Mouse (Mus musculus) layer of hippocampus, postnatal 36 days (tissue): ENCODE results near the gene Oxnad1. TPM values are rescaled to one million over a fixed set of nuclear protein-coding genes. Genes with fewer than 3 reads are reported as not detected.
"Not testable (repeated sequence)": the region's sequence is repeated elsewhere in the genome, so short reads cannot be mapped to it uniquely, and the experiment has no call there.

Source experiments
- DNase-seq, 2 experiments: peaks; one replicate each; pipeline ENCODE4 v3.0.0; 2022
- total RNA-seq, 2 experiments: library from RNA; stranded (reverse); gene quantifications; 2 replicates each; pipeline ENCODE4 v1.2.3; 2021

Gene Oxnad1
- total RNA-seq, 2 experiments from 2014 or later, result 14.3 to 19.2 TPM

- no peak for DNase-seq
Measured at GRCm38 (mm10) chr14:32091124-32091523, 6.0 kb downstream of the Oxnad1 start.

GRCm38 (mm10) chr14:32091704-32092103 is 6.5 kb downstream of the Oxnad1 start:
- DNase-seq, result no peak

- no peak for DNase-seq
Measured at GRCm38 (mm10) chr14:32093018-32093417, 7.8 kb downstream of the Oxnad1 start.

- no peak for DNase-seq
Measured at GRCm38 (mm10) chr14:32093500-32094117, 8.4 kb downstream of the Oxnad1 start.

- DNase-seq, result no peak
Measured at GRCm38 (mm10) chr14:32095646-32096045, 10.5 kb downstream of the Oxnad1 start.

GRCm38 (mm10) chr14:32096740-32097139 is 11.6 kb downstream of the Oxnad1 start:
- DNase-seq, result no peak

- DNase-seq, result no peak
Measured at GRCm38 (mm10) chr14:32097691-32098090, 12.5 kb downstream of the Oxnad1 start.

- no peak for DNase-seq
Measured at GRCm38 (mm10) chr14:32098951-32099350, 13.8 kb downstream of the Oxnad1 start.

GRCm38 (mm10) chr14:32103556-32103955 is 18.4 kb downstream of the Oxnad1 start:
- DNase-seq, result peak; percentile 53 to 55

- no peak for DNase-seq
Measured at GRCm38 (mm10) chr14:32105663-32106062, 20.5 kb downstream of the Oxnad1 start.

- no peak for DNase-seq
Measured at GRCm38 (mm10) chr14:32106911-32107310, 21.7 kb downstream of the Oxnad1 start.

GRCm38 (mm10) chr14:32112124-32112523 is 26.9 kb downstream of the Oxnad1 start:
- DNase-seq, result not testable (repeated sequence)

GRCm38 (mm10) chr14:32120940-32121919 is 36.1 kb downstream of the Oxnad1 start:
- DNase-seq, result no peak

GRCm38 (mm10) chr14:32121920-32122315 is 36.7 kb downstream of the Oxnad1 start:
- no peak for DNase-seq

- no peak for DNase-seq
Measured at GRCm38 (mm10) chr14:32124261-32124660, 39.1 kb downstream of the Oxnad1 start.

GRCm38 (mm10) chr14:32125256-32125655 is 40.1 kb downstream of the Oxnad1 start:
- DNase-seq, result not testable (repeated sequence)

GRCm38 (mm10) chr14:32128409-32128808 is 43.2 kb downstream of the Oxnad1 start:
- no peak for DNase-seq

- no peak for DNase-seq
Measured at GRCm38 (mm10) chr14:32131836-32132235, 46.7 kb downstream of the Oxnad1 start.

- DNase-seq, result no peak
Measured at GRCm38 (mm10) chr14:32134293-32134692, 49.1 kb downstream of the Oxnad1 start.

- DNase-seq, result not testable (repeated sequence)
Measured at GRCm38 (mm10) chr14:32136467-32136866, 51.3 kb downstream of the Oxnad1 start.

GRCm38 (mm10) chr14:32140359-32140965 is 55.3 kb downstream of the Oxnad1 start:
- no peak for DNase-seq

GRCm38 (mm10) chr14:32141723-32142122 is 56.5 kb downstream of the Oxnad1 start, which contains the start of gene Msmb:
Gene Msmb (plus strand): TSS chr14:32142023.
- DNase-seq, result no peak

- no peak for DNase-seq
Measured at GRCm38 (mm10) chr14:32144734-32145133, 59.6 kb downstream of the Oxnad1 start.
